Mouse (Mus musculus): Measurements from ENCODE around the gene Prss21. TPM values are rescaled to one million over a fixed set of nuclear protein-coding genes. Genes with fewer than 3 reads are reported as not detected.

The Prss21 gene
- polyA plus RNA-seq, 1 experiment = not detected

Other genes with a start within 250 kb of the Prss21 start
- not detected for gene Mmp25, start 222.8 kb upstream of the Prss21 start, polyA plus RNA-seq (2012; fragmentation: generic; extraction: Trizol)
- gene Bicdl2, start 207.6 kb upstream of the Prss21 start, polyA plus RNA-seq (2012; fragmentation: generic; extraction: Trizol) = 0.14 TPM
- 199 TPM for gene Hcfc1r1, start 194.5 kb upstream of the Prss21 start, polyA plus RNA-seq (2012; fragmentation: generic; extraction: Trizol)
- gene Thoc6, start 194.2 kb upstream of the Prss21 start, polyA plus RNA-seq (2012; fragmentation: generic; extraction: Trizol) = 30.1 TPM
- 328 TPM for gene Tnfrsf12a, start 190.6 kb upstream of the Prss21 start, polyA plus RNA-seq (2012; fragmentation: generic; extraction: Trizol)
- gene Cldn6, start 188.8 kb upstream of the Prss21 start, polyA plus RNA-seq (2012; fragmentation: generic; extraction: Trizol) = not detected
- gene Cldn9, start 184.0 kb upstream of the Prss21 start, polyA plus RNA-seq (2012; fragmentation: generic; extraction: Trizol) = 0.24 TPM
- gene 1520401A03Rik, start 145.3 kb upstream of the Prss21 start, polyA plus RNA-seq (2012; fragmentation: generic; extraction: Trizol) = 0.40 TPM
- 11.5 TPM for gene Pkmyt1, start 141.7 kb upstream of the Prss21 start, polyA plus RNA-seq (2012; fragmentation: generic; extraction: Trizol)
- gene Paqr4, start 127.2 kb upstream of the Prss21 start, polyA plus RNA-seq (2012; fragmentation: generic; extraction: Trizol) = 15.4 TPM
- 0.88 TPM for gene Kremen2, start 122.2 kb upstream of the Prss21 start, polyA plus RNA-seq (2012; fragmentation: generic; extraction: Trizol)
- gene Flywch1, start 96.5 kb upstream of the Prss21 start, polyA plus RNA-seq (2012; fragmentation: generic; extraction: Trizol) = 43.5 TPM
- 0.42 TPM for gene Flywch2, start 82.0 kb upstream of the Prss21 start, polyA plus RNA-seq (2012; fragmentation: generic; extraction: Trizol)
- 58.2 TPM for gene Srrm2, start 77.5 kb upstream of the Prss21 start, polyA plus RNA-seq (2012; fragmentation: generic; extraction: Trizol)
- gene Elob, start 38.9 kb upstream of the Prss21 start, polyA plus RNA-seq (2012; fragmentation: generic; extraction: Trizol) = 986 TPM
- not detected for gene Prss33, start 32.0 kb upstream of the Prss21 start, polyA plus RNA-seq (2012; fragmentation: generic; extraction: Trizol)
- 0.04 TPM for gene Prss32, start 24.2 kb upstream of the Prss21 start, polyA plus RNA-seq (2012; fragmentation: generic; extraction: Trizol)
- 0.05 TPM for gene Prss41, start 23.9 kb upstream of the Prss21 start, polyA plus RNA-seq (2012; fragmentation: generic; extraction: Trizol)
- not detected for gene Dcpp1, start 12.8 kb downstream of the Prss21 start, polyA plus RNA-seq (2012; fragmentation: generic; extraction: Trizol)
- not detected for gene Dcpp2, start 12.8 kb downstream of the Prss21 start, polyA plus RNA-seq (2012; fragmentation: generic; extraction: Trizol)
- not detected for gene Dcpp3, start 49.4 kb downstream of the Prss21 start, polyA plus RNA-seq (2012; fragmentation: generic; extraction: Trizol)
- not detected for gene Sbp, start 73.6 kb downstream of the Prss21 start, polyA plus RNA-seq (2012; fragmentation: generic; extraction: Trizol)
- gene Sbpl, start 87.2 kb downstream of the Prss21 start, polyA plus RNA-seq (2012; fragmentation: generic; extraction: Trizol) = not detected
- gene Prss30, start 112.5 kb downstream of the Prss21 start, polyA plus RNA-seq (2012; fragmentation: generic; extraction: Trizol) = 0.06 TPM
- gene Prss22, start 130.0 kb downstream of the Prss21 start, polyA plus RNA-seq (2012; fragmentation: generic; extraction: Trizol) = 0.04 TPM
- gene Prss27, start 170.1 kb downstream of the Prss21 start, polyA plus RNA-seq (2012; fragmentation: generic; extraction: Trizol) = 0.14 TPM
- 41.5 TPM for gene Kctd5, start 205.4 kb downstream of the Prss21 start, polyA plus RNA-seq (2012; fragmentation: generic; extraction: Trizol)

Measured in myocyte (in vitro differentiated cells).